Mouse (Mus musculus) erythroblast, embryonic 14.5 days (primary cell): ENCODE measurements at regions not wholly inside any gene's neighbourhood (a gene's known extent, or its start where the extent isn't known, plus 50 kb on each side); places are given as distances from the start of the nearest gene placed in this dataset.

Experiments used
- H3K27me3 ChIP-seq: 2 replicates; pipeline ENCODE4 v1.6.1; 2012; ENCODE audit warnings: inconsistent platforms; ENCODE audit not compliant: control insufficient read depth
- H3K36me3 ChIP-seq: 2 replicates; pipeline ENCODE4 v1.6.1; 2012; ENCODE audit warnings: mild to moderate bottlenecking, inconsistent platforms; ENCODE audit not compliant: control insufficient read depth
- H3K4me1 ChIP-seq: 2 replicates; pipeline ENCODE4 v1.6.1; 2012; ENCODE audit warnings: inconsistent platforms; ENCODE audit not compliant: control insufficient read depth
- H3K4me3 ChIP-seq: replicated peaks from 2 replicates; pipeline ENCODE3; 2012; ENCODE audit warnings: moderate library complexity, mild to moderate bottlenecking, inconsistent platforms
- H3K9me3 ChIP-seq: 2 replicates; pipeline ENCODE4 v1.6.1; 2012; ENCODE audit warnings: low read length, inconsistent platforms, mixed read lengths; ENCODE audit not compliant: control insufficient read depth
- GATA1 ChIP-seq: IDR thresholded peaks from 2 replicates; pipeline ENCODE4 v1.6.1; 2012; ENCODE audit warnings: low read length, inconsistent platforms, mixed read lengths
- TAL1 ChIP-seq: IDR thresholded peaks from 3 replicates; pipeline ENCODE4 v1.6.1; 2012; ENCODE audit warnings: low read length, inconsistent platforms, mixed read lengths

GRCm38 (mm10) chr5:100951210-100951609 lies 105.7 kb downstream of the Gpat3 start:
- no peak for TF ChIP-seq TAL1
- TF ChIP-seq GATA1, result no peak
- H3K9me3 ChIP-seq, result no peaks in the 10 kb centered on the region; the same call in 1 of the 2 replicates
- no peak overlapping the region for H3K4me3 ChIP-seq
- H3K36me3 ChIP-seq, result no peaks in the 10 kb centered on the region
- no peaks in the 10 kb centered on the region for H3K27me3 ChIP-seq
- no peaks in the 10 kb centered on the region for H3K4me1 ChIP-seq
